Mouse (Mus musculus) C2C12 (cell line): ENCODE results near the gene Olfr186. TPM values are rescaled to one million over a fixed set of nuclear protein-coding genes. Genes with fewer than 3 reads are reported as not detected.
"Not testable (repeated sequence)": the region's sequence is repeated elsewhere in the genome, so short reads cannot be mapped to it uniquely, and the experiment has no call there.

Experiments
- H3K27me3 ChIP-seq: one replicate; pipeline ENCODE4 v1.6.1; 2011; ENCODE audit not compliant: control insufficient read depth, insufficient read depth, insufficient read length
- H3K36me3 ChIP-seq: one replicate; pipeline ENCODE4 v1.6.1; 2011; ENCODE audit not compliant: control insufficient read depth, insufficient read depth
- H3K4me3 ChIP-seq: one replicate; pipeline ENCODE4 v1.5.1; 2011; ENCODE audit warnings: mild to moderate bottlenecking, control low read depth; ENCODE audit not compliant: poor library complexity, insufficient read depth, severe bottlenecking
- H3K79me2 ChIP-seq: one replicate; pipeline ENCODE4 v1.6.1; 2011; ENCODE audit not compliant: control insufficient read depth, insufficient read depth
- H3K79me3 ChIP-seq: one replicate; pipeline ENCODE4 v1.6.1; 2011; ENCODE audit warnings: low read depth, control low read depth
- H3ac ChIP-seq: one replicate; pipeline ENCODE3; 2011; ENCODE audit warnings: low read depth; ENCODE audit not compliant: control insufficient read depth, insufficient read length
- CEBPB ChIP-seq: IDR thresholded peaks from one replicate; pipeline ENCODE4 v1.6.1; 2011; ENCODE audit warnings: low read depth, mild to moderate bottlenecking, control low read depth, moderate library complexity
- CTCF ChIP-seq: IDR thresholded peaks from one replicate; pipeline ENCODE4 v1.5.1; 2011; ENCODE audit not compliant: control insufficient read depth, insufficient read depth, insufficient read length
- FOSL1 ChIP-seq: IDR thresholded peaks from one replicate; pipeline ENCODE4 v1.8.0; 2011; ENCODE audit warnings: mild to moderate bottlenecking, low read length; ENCODE audit not compliant: poor library complexity, insufficient read depth, severe bottlenecking
- MAX ChIP-seq: IDR thresholded peaks from one replicate; pipeline ENCODE4 v1.6.1; 2011; ENCODE audit warnings: mild to moderate bottlenecking, control low read depth
- MYOD1 ChIP-seq: IDR thresholded peaks from one replicate; pipeline ENCODE4 v1.6.1; 2011; ENCODE audit warnings: low read depth; ENCODE audit not compliant: control insufficient read depth, insufficient read length
- MYOG ChIP-seq: IDR thresholded peaks from one replicate; pipeline ENCODE4 v1.6.1; 2011; ENCODE audit not compliant: control insufficient read depth, insufficient read length; ENCODE audit errors: extremely low read depth
- USF1 ChIP-seq: IDR thresholded peaks from one replicate; pipeline ENCODE4 v1.6.1; 2011; ENCODE audit warnings: low read depth, mild to moderate bottlenecking, control low read depth, moderate library complexity
- long read RNA-seq, 2 experiments: library from polyadenylated mRNA; unstranded; transcript quantifications; one replicate each; pipeline ENCODE4 v2.0.0; 2019 to 2020
- polyA plus RNA-seq: library from polyadenylated mRNA; unstranded; fragments of >200 nt; fragmentation: generic; extraction: Trizol; gene quantifications from one replicate; pipeline ENCODE4 v1.2.1, GENCODE M21; 2012; ENCODE audit warnings: missing spikeins

Olfr186 gene
- polyA plus RNA-seq = not detected
- long read RNA-seq, experiment 1 = 0 reads
- long read RNA-seq, experiment 2 = 0 reads

- H3ac ChIP-seq = no peak within 1 kb of the TSS
- TF ChIP-seq MYOD1 = no peak
- no peak for TF ChIP-seq USF1
- TF ChIP-seq FOSL1 = no peak
- no peak for TF ChIP-seq CTCF
- TF ChIP-seq MYOG = no peak
- no peak for TF ChIP-seq CEBPB
- TF ChIP-seq MAX = no peak
Measured at GRCm38 (mm10) chr16:59030191-59030590, at the start of gene Olfr186. Gene Olfr186, minus strand, starts transcription at chr16:59030291.

GRCm38 (mm10) chr16:59077905-59078304 is 47.8 kb upstream of the Olfr186 start, which contains the start of gene Olfr190:
Gene Olfr190, minus strand, starts transcription at chr16:59078005.
- Histone ChIP-seq H3K36me3 (no peaks in the 10 kb centered on the region), H3K27me3 (no peaks in the 10 kb centered on the region), H3K4me3 (no peak within 1 kb of the TSS), H3K79me3 (no peaks in the 10 kb centered on the region), H3K79me2 (no peaks in the 10 kb centered on the region), H3ac (no peak within 1 kb of the TSS)
- TF ChIP-seq MYOD1 = no peak
- TF ChIP-seq MYOG = no peak
- TF ChIP-seq CEBPB = no peak
- no peak for TF ChIP-seq USF1
- no peak for TF ChIP-seq FOSL1
- no peak for TF ChIP-seq MAX
- no peak for TF ChIP-seq CTCF

More at GRCm38 (mm10) chr16:59030191-59030590, at the start of gene Olfr186:
- Histone ChIP-seq H3K79me2 (no peaks in the 10 kb centered on the region), H3K36me3 (no peaks in the 10 kb centered on the region), H3K79me3 (no peaks in the 10 kb centered on the region), H3K27me3 (no peaks in the 10 kb centered on the region), H3K4me3 (no peak within 1 kb of the TSS)

- no peak overlapping the region for H3K4me3 ChIP-seq
- no peaks in the 10 kb centered on the region for H3K79me3 ChIP-seq
- H3ac ChIP-seq = no peak overlapping the region
- no peaks in the 10 kb centered on the region for H3K36me3 ChIP-seq
- no peak for TF ChIP-seq USF1
- no peak for TF ChIP-seq MYOG
- no peak for TF ChIP-seq MAX
- no peak for TF ChIP-seq FOSL1
- TF ChIP-seq CEBPB = no peak
- no peak for TF ChIP-seq MYOD1
- no peak for TF ChIP-seq CTCF
- H3K27me3 ChIP-seq = no peaks in the 10 kb centered on the region
- H3K79me2 ChIP-seq = no peaks in the 10 kb centered on the region
Measured at GRCm38 (mm10) chr16:59073520-59073919, 43.4 kb upstream of the Olfr186 start.

GRCm38 (mm10) chr16:59071755-59072154 is 41.7 kb upstream of the Olfr186 start:
- Histone ChIP-seq H3ac (no peak overlapping the region), H3K4me3 (no peak overlapping the region), H3K27me3 (no peaks in the 10 kb centered on the region), H3K36me3 (no peaks in the 10 kb centered on the region), H3K79me3 (no peaks in the 10 kb centered on the region), H3K79me2 (no peaks in the 10 kb centered on the region)
- TF ChIP-seq MYOD1 = no peak
- no peak for TF ChIP-seq USF1
- no peak for TF ChIP-seq CEBPB
- no peak for TF ChIP-seq FOSL1
- TF ChIP-seq MAX = no peak
- no peak for TF ChIP-seq MYOG
- no peak for TF ChIP-seq CTCF

GRCm38 (mm10) chr16:59062411-59062810 is 32.3 kb upstream of the Olfr186 start:
- H3ac ChIP-seq, H3K27me3 ChIP-seq, H3K79me2 ChIP-seq, H3K4me3 ChIP-seq, H3K36me3 ChIP-seq, H3K79me3 ChIP-seq: not testable (repeated sequence)

- H3ac ChIP-seq, H3K79me3 ChIP-seq, H3K27me3 ChIP-seq, H3K36me3 ChIP-seq, H3K4me3 ChIP-seq, H3K79me2 ChIP-seq: not testable (repeated sequence)
Measured at GRCm38 (mm10) chr16:59049286-59049685, 19.2 kb upstream of the Olfr186 start.

- H3K27me3 ChIP-seq = no peaks in the 10 kb centered on the region
- H3K4me3 ChIP-seq = no peak overlapping the region
- no peaks in the 10 kb centered on the region for H3K79me2 ChIP-seq
- no peak for TF ChIP-seq USF1
- TF ChIP-seq MYOD1 = no peak
- no peak for TF ChIP-seq MAX
- TF ChIP-seq MYOG = no peak
- TF ChIP-seq CEBPB = no peak
- no peak for TF ChIP-seq FOSL1
- no peak for TF ChIP-seq CTCF
- no peaks in the 10 kb centered on the region for H3K36me3 ChIP-seq
- H3K79me3 ChIP-seq = no peaks in the 10 kb centered on the region
- H3ac ChIP-seq = no peak overlapping the region
Measured at GRCm38 (mm10) chr16:59048860-59049259, 18.8 kb upstream of the Olfr186 start.
